Mouse (Mus musculus): ENCODE measurements around the gene Gm10647. TPM values are rescaled to one million over a fixed set of nuclear protein-coding genes. Genes with fewer than 3 reads are reported as not detected.
"Not testable (repeated sequence)": the region's sequence is repeated elsewhere in the genome, so short reads cannot be mapped to it uniquely, and the experiment has no call there.

Gene Gm10647
- total RNA-seq (2021), result under 1 TPM; 0.23 to 0.44 TPM
- long read RNA-seq, experiment 1, result 0 reads
- long read RNA-seq, experiment 2, result 0 reads

DNA sequence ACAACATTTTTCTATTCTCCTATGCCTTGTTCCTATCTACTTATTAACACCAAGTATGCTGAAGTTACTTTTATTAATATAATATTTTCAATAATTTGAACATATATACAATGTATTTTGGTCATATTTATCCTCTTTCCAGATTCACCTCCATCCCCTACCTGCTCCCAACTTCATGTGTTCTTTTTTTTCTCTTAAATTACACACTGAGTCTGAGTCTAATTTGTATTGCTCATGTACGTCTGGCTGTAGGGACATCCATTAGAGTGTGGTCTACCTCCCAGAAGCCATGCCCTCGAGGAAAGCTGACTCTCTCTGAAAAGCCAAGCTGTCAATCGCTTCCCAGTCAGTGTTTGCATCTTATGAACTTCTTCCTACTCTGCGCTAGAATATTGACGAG is at the start of gene Gm10647:
Gene Gm10647, plus strand, starts transcription at position 301 of the 400 bp plus-strand sequence.
- intact Hi-C loops (cut with DNase I), result no loop called here
- TF ChIP-seq CTCF (IDR thresholded peaks at IDR 0.05), result no peak
- H3K4me3 ChIP-seq, result peak within 1 kb of the TSS; percentile 78
- H3K27ac ChIP-seq, result peak within 1 kb of the TSS; percentile 63
- DNase-seq (ENCODE audit: extremely low spot score in 1 of 2, low spot score in 2 of 2), result no peak

GRCm38 (mm10) chr9:66748390-66748789 is 48.4 kb upstream of the Gm10647 start:
- intact Hi-C loops (cut with DNase I), result no loop called here
- peak in 1 of 2 experiments; percentile 21 for DNase-seq (ENCODE audit: extremely low spot score in 1 of 2, low spot score in 2 of 2)
- peak overlapping the region; percentile 30; the same call in 1 of the 2 replicates for H3K4me3 ChIP-seq
- H3K27ac ChIP-seq, result 0 out of 2 replicates have a peak overlapping the region, but pooled peaks have one; percentile 24
- TF ChIP-seq CTCF (IDR thresholded peaks at IDR 0.05), result no peak

- no peak for TF ChIP-seq CTCF (IDR thresholded peaks at IDR 0.05)
- H3K27ac ChIP-seq, result no peak overlapping the region
- DNase-seq (ENCODE audit: extremely low spot score in 1 of 2, low spot score in 2 of 2), result peak; percentile 32 to 57
- intact Hi-C loops (cut with DNase I), result no loop called here
- no peak overlapping the region for H3K4me3 ChIP-seq
Observed at GRCm38 (mm10) chr9:66752849-66753248, 44.0 kb upstream of the Gm10647 start.

GRCm38 (mm10) chr9:66760991-66761390 is 35.8 kb upstream of the Gm10647 start:
- intact Hi-C loops (cut with DNase I), result no loop called here

DNA sequence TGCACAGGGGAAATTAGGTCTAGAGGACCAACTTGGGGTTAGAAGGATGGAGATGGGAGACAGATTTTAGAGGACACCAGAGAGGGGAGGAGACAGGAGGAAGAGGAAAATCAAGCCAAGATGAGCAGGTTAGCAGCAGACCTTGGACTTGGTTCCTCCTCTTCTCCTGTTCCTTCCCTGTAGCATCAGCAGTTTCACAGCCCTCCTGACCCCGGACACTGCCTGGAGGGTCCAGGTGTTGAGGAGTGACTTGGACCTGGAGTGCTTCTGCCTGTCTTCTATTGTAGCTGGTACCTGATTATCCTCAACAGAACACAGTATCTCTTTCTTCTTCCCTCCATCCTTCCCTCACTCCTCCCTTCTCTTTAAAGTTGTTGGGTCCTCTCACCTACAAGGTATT is 28.1 kb upstream of the Gm10647 start:
- intact Hi-C loops (cut with DNase I), result no loop called here
- no peak for DNase-seq (ENCODE audit: extremely low spot score in 1 of 2, low spot score in 2 of 2)
- H3K27ac ChIP-seq, result no peak overlapping the region
- H3K4me3 ChIP-seq, result no peak overlapping the region
- TF ChIP-seq CTCF (IDR thresholded peaks at IDR 0.05), result no peak

More at GRCm38 (mm10) chr9:66760991-66761390, 35.8 kb upstream of the Gm10647 start:
- Histone ChIP-seq H3K4me3 (no peak overlapping the region), H3K27ac (no peak overlapping the region)
- TF ChIP-seq CTCF (IDR thresholded peaks at IDR 0.05), result no peak
- no peak for DNase-seq (ENCODE audit: extremely low spot score in 1 of 2, low spot score in 2 of 2)

GRCm38 (mm10) chr9:66769275-66769674 is 27.6 kb upstream of the Gm10647 start:
- DNase-seq (ENCODE audit: extremely low spot score in 1 of 2, low spot score in 2 of 2), result no peak
- no peak overlapping the region for H3K27ac ChIP-seq
- H3K4me3 ChIP-seq, result no peak overlapping the region
- no peak for TF ChIP-seq CTCF (IDR thresholded peaks at IDR 0.05)
- intact Hi-C loops (cut with DNase I), result no loop called here

DNA sequence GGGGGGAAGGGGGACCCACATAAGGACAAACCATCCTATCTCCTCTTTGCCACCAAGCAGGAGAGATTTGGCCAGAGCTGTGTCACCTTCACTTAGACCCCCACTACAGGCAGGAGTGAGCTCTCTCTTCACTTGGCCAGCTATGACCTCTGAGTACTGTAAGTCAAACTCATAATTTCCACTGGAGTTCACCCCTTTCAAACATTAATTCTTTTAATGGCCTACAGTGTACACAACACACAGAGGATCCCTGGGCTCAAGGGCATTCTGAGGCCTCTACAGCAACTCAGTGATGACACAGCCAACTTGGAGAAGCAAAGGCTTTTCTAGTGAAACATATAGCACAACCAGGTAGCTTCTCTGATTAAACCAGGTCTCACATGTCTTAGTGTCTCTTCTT is 26.1 kb upstream of the Gm10647 start:
- no peak for TF ChIP-seq CTCF (IDR thresholded peaks at IDR 0.05)
- no peak for DNase-seq (ENCODE audit: extremely low spot score in 1 of 2, low spot score in 2 of 2)
- Histone ChIP-seq H3K4me3 (no peak overlapping the region), H3K27ac (no peak overlapping the region)
- intact Hi-C loops (cut with DNase I), result loop anchor here (5.0 kb wide), 1 partner anchor 63 kb away; no protein-coding TSS in a partner anchor

DNA sequence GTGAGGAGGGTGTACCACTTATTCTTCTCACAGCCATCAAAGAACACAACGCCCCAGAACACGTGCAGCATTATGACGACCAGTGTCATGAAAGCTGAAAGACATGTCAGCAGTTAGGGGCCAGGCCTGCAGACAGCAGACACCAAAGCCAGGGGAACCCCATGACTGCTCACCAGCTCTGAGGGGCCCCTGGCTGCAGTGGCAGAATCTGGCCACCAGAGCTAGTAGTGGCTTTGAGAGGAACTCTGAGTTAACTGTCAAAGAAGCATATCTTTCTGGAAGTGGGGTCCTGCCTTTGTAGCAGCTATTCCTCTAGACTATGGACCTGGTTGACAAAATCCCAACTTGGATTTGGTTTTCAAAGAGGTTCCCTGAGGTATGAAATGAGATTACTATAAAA is 12.3 kb upstream of the Gm10647 start:
- H3K27ac ChIP-seq; intact Hi-C loops (cut with DNase I); DNase-seq (ENCODE audit: extremely low spot score in 1 of 2, low spot score in 2 of 2); H3K4me3 ChIP-seq: not testable (repeated sequence)
- TF ChIP-seq CTCF (IDR thresholded peaks at IDR 0.05), result peak; percentile 26

GRCm38 (mm10) chr9:66787821-66788220 is 9.0 kb upstream of the Gm10647 start:
- H3K4me3 ChIP-seq, result no peak overlapping the region
- no peak for DNase-seq (ENCODE audit: extremely low spot score in 1 of 2, low spot score in 2 of 2)
- no peak overlapping the region for H3K27ac ChIP-seq
- intact Hi-C loops (cut with DNase I), result loop anchor here (1.0 to 2.0 kb wide), 2 partner anchors 81 to 142 kb away; no protein-coding TSS in a partner anchor
- peak; percentile 84 for TF ChIP-seq CTCF (IDR thresholded peaks at IDR 0.05)

- H3K4me3 ChIP-seq, result peak overlapping the region; percentile 78
- H3K27ac ChIP-seq, result peak overlapping the region; percentile 88
- intact Hi-C loops (cut with DNase I), result loop anchor here (1.0 to 5.0 kb wide), 3 partner anchors 203 to 282 kb away; partner anchors contain the start of gene Usp3
- TF ChIP-seq CTCF (IDR thresholded peaks at IDR 0.05), result no peak
- DNase-seq (ENCODE audit: extremely low spot score in 1 of 2, low spot score in 2 of 2), result no peak
Observed at GRCm38 (mm10) chr9:66794629-66795463, 2.0 kb upstream of the Gm10647 start.

DNA sequence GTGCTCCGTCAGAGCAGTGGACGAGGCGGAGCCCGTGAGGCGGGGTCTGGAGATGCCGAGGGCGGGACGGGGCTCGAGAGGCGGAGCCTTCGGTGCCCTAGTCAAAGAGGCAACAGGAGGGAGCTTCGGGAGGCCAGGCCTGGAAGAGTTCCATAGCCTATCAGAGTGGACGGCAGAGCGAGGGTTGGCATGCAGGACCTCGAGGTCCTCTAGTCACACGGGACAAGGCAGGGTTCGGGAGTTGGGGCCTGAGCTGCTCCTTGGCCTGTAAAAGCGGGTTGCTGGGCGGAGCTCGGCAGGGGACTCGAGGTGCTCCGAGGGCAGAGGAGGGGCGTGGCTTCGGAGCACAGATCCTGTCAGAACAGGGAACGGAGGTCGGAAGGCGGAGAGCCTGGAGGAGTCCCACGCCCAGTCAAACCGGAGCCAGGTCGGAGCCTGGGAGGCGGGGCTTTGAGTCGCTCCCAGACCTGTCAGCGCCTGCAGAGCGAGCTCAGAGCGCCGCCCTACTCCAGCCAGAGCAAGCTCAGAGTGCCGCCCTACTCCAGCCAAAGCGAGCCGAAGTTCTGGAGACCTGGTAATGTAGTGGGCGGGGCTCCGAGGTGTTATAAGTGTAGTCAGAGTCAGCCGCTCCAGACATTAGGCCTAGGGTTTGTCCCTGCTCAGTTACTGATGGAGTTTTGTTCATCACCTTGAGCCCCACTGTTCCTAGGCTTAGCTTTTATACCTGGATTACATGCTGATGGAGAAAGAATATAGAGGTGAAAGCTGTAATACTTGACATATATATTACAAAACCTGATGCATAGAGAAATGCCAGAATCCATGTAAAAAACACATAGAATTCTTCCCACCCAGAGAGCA is 1.1 kb upstream of the Gm10647 start, which contains the start of gene Aph1b:
Gene Aph1b, minus strand, starts transcription at position 27 of the 861 bp plus-strand sequence.
- Histone ChIP-seq H3K27ac (peak within 1 kb of the TSS; percentile 88), H3K4me3 (peak within 1 kb of the TSS; percentile 78)
- no peak for TF ChIP-seq CTCF (IDR thresholded peaks at IDR 0.05)
- DNase-seq (ENCODE audit: extremely low spot score in 1 of 2, low spot score in 2 of 2), result peak; percentile 92
- intact Hi-C loops (cut with DNase I), result loop anchor here (1.0 to 2.0 kb wide), 2 partner anchors 248 to 283 kb away; no protein-coding TSS in a partner anchor
